Mouse (Mus musculus) embryonic facial prominence, embryonic 10.5 days (tissue): ENCODE measurements around the gene Gm48552. TPM values are rescaled to one million over a fixed set of nuclear protein-coding genes. Genes with fewer than 3 reads are reported as not detected.

Source experiments
- DNase-seq: peaks from one replicate; pipeline ENCODE4 v3.0.0-alpha.2; 2017; ENCODE audit warnings: low spot score
- H3K27ac ChIP-seq: fragments of 300-500 bp; sonication (generic); replicated peaks from 2 replicates; pipeline ENCODE4 v1.5.1; 2016; ENCODE audit warnings: mild to moderate bottlenecking
- H3K27me3 ChIP-seq: fragments of 300-500 bp; sonication (generic); replicated peaks from 2 replicates; pipeline ENCODE4 v1.6.1; 2016; ENCODE audit warnings: low read depth, mild to moderate bottlenecking; ENCODE audit not compliant: poor library complexity, severe bottlenecking
- H3K36me3 ChIP-seq: fragments of 300-500 bp; sonication (generic); replicated peaks from 2 replicates; pipeline ENCODE4 v1.6.1; 2016; ENCODE audit warnings: mild to moderate bottlenecking, moderate library complexity
- H3K4me1 ChIP-seq: fragments of 300-500 bp; sonication (generic); 2 replicates; pipeline ENCODE4 v1.6.1; 2016
- H3K4me3 ChIP-seq: fragments of 300-500 bp; sonication (generic); 2 replicates; pipeline ENCODE4 v1.5.1; 2016; ENCODE audit warnings: mild to moderate bottlenecking, moderate library complexity
- H3K9me3 ChIP-seq: fragments of 300-500 bp; sonication (generic); 2 replicates; pipeline ENCODE4 v1.6.1; 2016; ENCODE audit warnings: mild to moderate bottlenecking
- WGBS: fragments of 180-500 bp; shearing (Covaris S2); methylation state at CpG from one replicate; pipeline ENCODE4 v1.1.7; 2016; 5-methylcytosine and 5-hydroxymethylcytosine counted together
- polyA plus RNA-seq: library from polyadenylated mRNA; unstranded; fragments of >200 nt; fragmentation: Nextera tagmentation; extraction: Ambion mirVana; gene quantifications from 2 replicates; pipeline ENCODE4 v1.2.1, GENCODE M21; 2016

Gm48552 gene
- polyA plus RNA-seq, 1 experiment from 2014 or later: 3.1 TPM

GRCm38 (mm10) chr10:81405588-81406201, 16.9 kb downstream of the Gm48552 start:
- H3K36me3 ChIP-seq: peaks cover 13% of the 10 kb centered on the region; the same call in 1 of the 2 replicates
- DNase-seq: peak; percentile 65
- 35% methylated on average over 13 of the region's 13 CpGs for WGBS
- H3K27ac ChIP-seq: 0 out of 2 replicates have a peak overlapping the region, but pooled peaks have one; percentile 1
- peaks cover 82% of the 10 kb centered on the region for H3K27me3 ChIP-seq
- no peaks in the 10 kb centered on the region for H3K9me3 ChIP-seq
- peaks cover 95% of the 10 kb centered on the region for H3K4me1 ChIP-seq
- H3K4me3 ChIP-seq: peak overlapping the region; percentile 50; the same call in 1 of the 2 replicates

GRCm38 (mm10) chr10:81406504-81407440, 18.0 kb downstream of the Gm48552 start:
- DNase-seq: no peak
- H3K36me3 ChIP-seq: peaks cover 16% of the 10 kb centered on the region; the same call in 1 of the 2 replicates
- peak overlapping the region; percentile 50 for H3K4me3 ChIP-seq
- 18% methylated on average over 24 of the region's 24 CpGs for WGBS
- peak overlapping the region; percentile 64 for H3K27ac ChIP-seq
- peaks cover 91% of the 10 kb centered on the region for H3K4me1 ChIP-seq
- peaks cover 71% of the 10 kb centered on the region for H3K27me3 ChIP-seq
- no peaks in the 10 kb centered on the region for H3K9me3 ChIP-seq

- Histone ChIP-seq H3K4me1 (peaks cover 91% of the 10 kb centered on the region), H3K9me3 (no peaks in the 10 kb centered on the region), H3K4me3 (peak overlapping the region; percentile 50), H3K27me3 (peaks cover 61% of the 10 kb centered on the region), H3K36me3 (peaks cover 20% of the 10 kb centered on the region; the same call in 1 of the 2 replicates), H3K27ac (peak overlapping the region; percentile 66; the same call in 1 of the 2 replicates)
- WGBS: 21% methylated on average over 31 of the region's 31 CpGs
- DNase-seq: peak; percentile 66
Observed at GRCm38 (mm10) chr10:81407539-81408423, 19.0 kb downstream of the Gm48552 start.

- peaks cover 91% of the 10 kb centered on the region for H3K4me1 ChIP-seq
- 39% methylated on average over 13 of the region's 13 CpGs for WGBS
Observed at GRCm38 (mm10) chr10:81408424-81408729, 19.6 kb downstream of the Gm48552 start.

DNA sequence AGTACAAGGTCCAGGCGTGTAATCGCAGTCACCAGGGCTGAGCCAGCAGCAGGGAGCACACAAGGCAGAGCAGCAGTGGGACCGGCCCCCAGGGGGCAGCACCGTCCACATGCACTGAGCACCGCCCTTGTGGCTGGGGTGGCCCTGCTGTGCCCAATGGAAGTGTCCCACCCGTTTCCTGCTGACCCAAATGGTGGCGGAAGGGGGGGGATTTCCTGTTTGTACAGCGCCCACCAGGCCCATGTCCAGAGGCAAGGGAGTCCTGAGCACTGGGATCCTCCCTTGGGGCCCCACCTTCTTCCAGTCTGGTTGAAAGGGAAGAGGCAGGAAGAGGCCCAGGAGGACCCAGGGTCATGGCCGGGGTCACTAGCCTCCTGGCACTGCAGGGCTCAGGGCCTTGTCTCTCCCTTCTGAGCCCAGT, 20.1 kb downstream of the Gm48552 start:
- peak; percentile 86 for DNase-seq
- Histone ChIP-seq H3K27ac (peak overlapping the region; percentile 66), H3K27me3 (peaks cover 50% of the 10 kb centered on the region), H3K4me1 (peaks cover 91% of the 10 kb centered on the region), H3K4me3 (peak overlapping the region; percentile 32), H3K36me3 (peaks cover 20% of the 10 kb centered on the region; the same call in 1 of the 2 replicates), H3K9me3 (no peaks in the 10 kb centered on the region)
- 12% methylated on average over 9 of the region's 9 CpGs for WGBS

More at GRCm38 (mm10) chr10:81408424-81408729, 19.6 kb downstream of the Gm48552 start:
- H3K9me3 ChIP-seq: no peaks in the 10 kb centered on the region
- no peak for DNase-seq
- peaks cover 20% of the 10 kb centered on the region; the same call in 1 of the 2 replicates for H3K36me3 ChIP-seq
- peaks cover 55% of the 10 kb centered on the region for H3K27me3 ChIP-seq
- peak overlapping the region; percentile 66 for H3K27ac ChIP-seq
- peak overlapping the region; percentile 50; the same call in 1 of the 2 replicates for H3K4me3 ChIP-seq

GRCm38 (mm10) chr10:81409330-81409729, 20.5 kb downstream of the Gm48552 start:
- Histone ChIP-seq H3K36me3 (peaks cover 20% of the 10 kb centered on the region; the same call in 1 of the 2 replicates), H3K27me3 (peaks cover 46% of the 10 kb centered on the region), H3K4me3 (peak overlapping the region; percentile 32), H3K9me3 (no peaks in the 10 kb centered on the region), H3K4me1 (peaks cover 91% of the 10 kb centered on the region), H3K27ac (peak overlapping the region; percentile 66)
- DNase-seq: peak; percentile 68
- WGBS: 7% methylated on average over 8 of the region's 8 CpGs

DNA sequence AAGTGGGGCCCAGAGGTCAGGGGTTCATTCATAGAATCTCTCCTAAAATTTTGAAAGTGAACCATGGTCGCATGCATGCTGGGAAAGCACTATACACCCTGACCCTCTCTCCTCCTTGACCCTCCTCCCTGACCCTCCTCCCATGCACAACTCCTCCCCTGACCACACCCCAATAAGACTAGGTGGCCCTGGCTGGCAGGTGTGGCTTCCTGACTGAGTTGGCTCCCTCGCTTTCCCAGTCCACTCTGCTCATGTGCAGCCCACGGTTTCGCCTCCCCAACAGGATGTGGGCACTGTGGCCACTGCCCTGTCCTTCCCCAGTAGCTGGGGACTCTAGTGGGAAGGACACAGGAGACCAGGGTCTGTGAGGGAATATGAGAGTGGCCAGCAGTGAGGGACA, 21.5 kb downstream of the Gm48552 start:
- Histone ChIP-seq H3K9me3 (no peaks in the 10 kb centered on the region), H3K27me3 (peaks cover 35% of the 10 kb centered on the region), H3K27ac (peak overlapping the region; percentile 66), H3K4me1 (peaks cover 95% of the 10 kb centered on the region), H3K36me3 (peaks cover 14% of the 10 kb centered on the region; the same call in 1 of the 2 replicates), H3K4me3 (peak overlapping the region; percentile 32; the same call in 1 of the 2 replicates)
- WGBS: 68% methylated on average over 4 of the region's 4 CpGs
- no peak for DNase-seq

GRCm38 (mm10) chr10:81410981-81411380, 22.2 kb downstream of the Gm48552 start:
- WGBS: 84% methylated on average over 9 of the region's 9 CpGs
- DNase-seq: no peak
- Histone ChIP-seq H3K27me3 (peaks cover 29% of the 10 kb centered on the region), H3K4me3 (no peak overlapping the region), H3K27ac (peak overlapping the region; percentile 90), H3K9me3 (no peaks in the 10 kb centered on the region), H3K4me1 (peaks cover 95% of the 10 kb centered on the region), H3K36me3 (peaks cover 7% of the 10 kb centered on the region; the same call in 1 of the 2 replicates)

DNA sequence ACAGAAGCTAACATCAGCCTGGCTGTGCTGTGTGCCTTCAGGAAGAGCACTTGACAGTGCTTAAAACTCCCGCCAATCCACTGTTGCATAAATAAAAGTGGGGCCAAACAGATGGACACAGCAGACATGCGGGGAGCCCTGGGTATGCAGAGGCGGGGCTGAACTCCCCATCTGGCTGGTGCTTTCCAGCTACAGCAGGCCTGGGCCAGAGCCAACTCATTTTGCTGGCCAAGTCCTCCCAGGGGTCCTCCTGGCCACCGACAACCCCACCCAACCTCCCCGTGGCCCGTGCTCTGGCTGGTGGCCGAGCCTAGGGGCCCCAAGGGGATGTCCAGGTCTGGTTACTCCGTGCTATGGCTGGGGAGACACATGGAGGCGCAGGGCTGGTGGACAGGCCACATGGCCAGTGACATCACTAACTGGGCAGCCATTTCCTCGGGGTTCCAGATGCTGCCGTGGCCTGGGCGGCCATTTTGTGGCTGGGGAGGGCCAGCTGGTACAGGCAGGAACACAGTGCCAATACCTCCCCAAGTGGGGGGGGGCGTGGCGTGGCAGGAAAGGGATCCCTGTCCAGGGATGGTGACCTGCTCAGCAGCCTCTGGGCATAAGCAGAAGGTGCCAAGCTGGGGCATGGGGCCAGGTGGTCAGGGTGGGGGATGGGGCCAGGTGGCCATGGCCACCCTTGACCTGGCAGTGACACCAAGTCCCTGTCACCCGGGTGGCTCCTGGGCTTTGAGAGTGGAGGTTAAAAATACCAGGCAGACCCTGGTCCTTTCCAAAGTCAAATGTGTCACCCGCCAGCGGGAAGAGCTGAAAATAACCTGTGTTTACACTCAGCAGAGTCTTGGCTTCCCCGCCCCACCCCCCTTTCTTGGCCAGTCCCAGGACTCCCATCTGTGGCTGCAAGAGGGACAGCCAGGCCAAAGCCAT, 22.9 kb downstream of the Gm48552 start:
- Histone ChIP-seq H3K4me1 (peaks cover 95% of the 10 kb centered on the region), H3K36me3 (0 out of 2 replicates have a peak, but pooled peaks cover 6% of the 10 kb centered on the region), H3K9me3 (no peaks in the 10 kb centered on the region), H3K4me3 (peak overlapping the region; percentile 6; the same call in 1 of the 2 replicates), H3K27me3 (peaks cover 22% of the 10 kb centered on the region), H3K27ac (peak overlapping the region; percentile 90)
- DNase-seq: peak; percentile 23
- WGBS: 80% methylated on average over 18 of the region's 18 CpGs

DNA sequence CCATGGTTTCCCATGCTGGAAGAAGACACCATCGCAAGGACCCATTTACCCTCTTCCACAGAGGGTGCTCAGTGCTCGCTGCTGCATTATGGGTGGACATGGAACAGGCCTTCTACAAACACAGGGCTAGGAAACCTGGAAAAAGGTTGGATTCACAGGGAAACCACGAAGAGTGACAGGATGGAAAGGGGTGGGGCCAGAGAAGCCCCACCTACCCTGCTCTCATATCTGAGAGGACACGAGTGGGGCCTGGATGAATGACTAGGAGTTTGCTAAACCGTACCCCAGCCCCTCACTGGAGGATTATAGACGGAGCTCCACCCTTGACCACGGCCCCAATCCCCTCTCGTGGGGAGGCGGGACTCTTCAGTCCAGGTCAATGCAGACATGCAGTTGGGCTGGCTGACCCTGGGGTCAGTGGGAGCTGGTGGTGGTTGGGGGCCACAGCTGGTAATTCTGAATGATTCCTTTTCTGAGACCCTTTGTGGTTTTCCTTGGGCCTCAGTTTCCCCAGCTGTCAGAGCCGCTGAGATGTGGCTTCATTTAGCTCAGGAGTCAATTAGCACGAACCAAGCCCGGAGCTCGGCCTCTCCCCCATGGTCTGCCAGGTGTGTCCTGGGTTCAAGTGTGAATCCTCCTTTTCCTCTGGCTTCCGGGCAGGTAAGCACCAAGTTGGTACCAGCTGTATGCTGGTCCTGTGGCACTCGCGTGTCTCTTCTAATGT, 23.9 kb downstream of the Gm48552 start:
- peaks cover 95% of the 10 kb centered on the region for H3K4me1 ChIP-seq
- H3K9me3 ChIP-seq: no peaks in the 10 kb centered on the region
- H3K27me3 ChIP-seq: peaks cover 19% of the 10 kb centered on the region
- no peak for DNase-seq
- WGBS: 75% methylated on average over 16 of the region's 16 CpGs
- peak overlapping the region; percentile 90 for H3K27ac ChIP-seq
- no peak overlapping the region for H3K4me3 ChIP-seq
- H3K36me3 ChIP-seq: 0 out of 2 replicates have a peak, but pooled peaks cover 6% of the 10 kb centered on the region
